Mouse (Mus musculus): ENCODE results near the gene Gclc. TPM values are rescaled to one million over a fixed set of nuclear protein-coding genes. Genes with fewer than 3 reads are reported as not detected.

The Gclc gene
- total RNA-seq (2021) = 38.0 and 48.3 TPM in 2 replicates
- long read RNA-seq, transcript Gclc-201 (16 exons, 3,423 nt) = major isoform, 214 of 272 reads
- long read RNA-seq, partial matches to known transcripts = 39 of 272 reads
- long read RNA-seq, other reads (novel, unspliced or antisense) = 19 of 272 reads

GRCm38 (mm10) chr9:77753853-77754727 is at the start of gene Gclc:
TSS of gene Gclc (plus strand) at chr9:77754535.
- peak; percentile 94 for DNase-seq

DNA sequence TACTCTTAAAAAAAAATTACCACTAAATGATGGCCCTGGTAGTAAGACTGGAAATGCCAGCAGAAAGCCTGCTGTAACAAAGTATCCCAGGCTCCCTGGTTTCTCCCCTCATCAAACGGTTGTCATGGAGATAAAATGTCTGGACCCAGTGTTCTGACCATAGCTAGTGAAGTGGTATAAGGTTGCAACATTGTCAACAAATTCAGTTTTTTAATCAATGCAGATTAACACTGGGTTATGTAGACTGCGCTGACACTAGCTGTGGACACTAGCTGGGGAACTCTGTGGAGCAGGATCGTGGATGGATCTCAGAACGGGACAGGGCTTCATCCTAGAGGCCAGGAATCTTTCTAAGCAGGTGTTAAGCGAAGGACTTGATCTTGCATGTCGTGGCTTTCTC is 47.8 kb upstream of the Gclc start:
- no peak for DNase-seq

GRCm38 (mm10) chr9:77707433-77708139 is 46.7 kb upstream of the Gclc start:
- no peak for DNase-seq

DNA sequence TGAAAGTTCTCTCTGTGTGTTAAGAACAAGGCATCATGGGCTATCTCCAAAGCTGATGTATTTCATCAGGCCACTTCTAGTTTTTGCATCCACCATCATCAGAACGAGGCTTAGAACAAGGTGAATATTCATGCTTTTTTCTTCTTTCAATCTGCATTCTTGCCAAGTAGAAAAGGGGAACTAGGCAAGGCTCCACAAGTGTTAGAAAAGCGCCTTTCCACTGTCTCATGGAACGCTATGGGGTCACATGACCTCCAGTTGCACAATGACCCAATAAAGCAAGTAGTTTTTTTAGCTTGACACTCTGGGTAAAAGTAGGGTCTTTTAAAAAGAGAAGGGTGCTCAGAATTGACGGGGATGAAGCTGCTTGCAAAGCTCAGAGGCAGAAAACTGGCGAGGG is 45.4 kb upstream of the Gclc start:
- DNase-seq = no peak

DNA sequence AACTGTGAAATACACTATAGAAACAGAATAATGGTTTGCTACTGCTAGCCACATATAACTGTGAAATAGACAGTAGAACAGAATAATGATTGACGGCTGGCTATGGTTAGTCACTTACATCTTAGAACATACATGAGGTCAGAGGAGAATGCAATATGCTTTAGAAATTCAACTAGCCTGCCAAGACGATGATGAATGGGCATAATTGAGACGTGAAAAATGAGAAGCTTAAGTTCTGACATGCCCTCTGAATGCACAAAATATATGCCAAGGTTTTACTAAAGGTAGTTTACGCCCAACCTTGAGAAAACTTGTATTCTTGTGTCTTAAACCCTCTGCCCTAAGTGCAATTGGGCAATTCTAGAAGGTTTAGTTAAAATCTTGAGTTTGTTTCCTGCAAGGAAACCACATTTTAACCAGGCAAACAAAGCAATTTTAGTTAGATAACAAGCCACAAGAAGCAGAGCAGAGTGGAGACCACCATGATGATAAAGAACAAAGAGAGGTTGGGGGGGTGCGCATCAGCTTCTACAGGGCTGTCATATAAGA is 43.2 kb upstream of the Gclc start:
- no peak for DNase-seq

DNA sequence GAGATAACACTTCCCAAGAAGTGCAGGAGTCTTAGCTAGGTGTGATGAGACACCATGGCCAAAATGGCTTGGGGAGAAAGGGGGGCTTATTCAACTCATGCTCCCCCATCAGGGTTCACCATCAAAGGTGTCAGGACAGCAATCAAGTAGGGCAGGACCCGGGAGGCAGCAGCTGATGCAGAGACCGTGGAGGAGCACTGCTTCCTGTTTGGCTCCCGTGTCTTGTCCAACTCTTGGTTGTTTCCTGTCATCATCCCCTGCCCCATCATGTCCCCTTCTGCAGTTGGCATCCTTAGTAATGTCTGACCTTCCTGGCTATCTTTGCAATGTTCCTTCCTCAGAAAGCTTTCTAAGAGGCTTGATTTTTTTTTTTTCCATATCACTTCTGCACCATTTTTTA is 41.5 kb upstream of the Gclc start:
- no peak for DNase-seq

GRCm38 (mm10) chr9:77713301-77713700 is 41.0 kb upstream of the Gclc start:
- no peak for DNase-seq

DNA sequence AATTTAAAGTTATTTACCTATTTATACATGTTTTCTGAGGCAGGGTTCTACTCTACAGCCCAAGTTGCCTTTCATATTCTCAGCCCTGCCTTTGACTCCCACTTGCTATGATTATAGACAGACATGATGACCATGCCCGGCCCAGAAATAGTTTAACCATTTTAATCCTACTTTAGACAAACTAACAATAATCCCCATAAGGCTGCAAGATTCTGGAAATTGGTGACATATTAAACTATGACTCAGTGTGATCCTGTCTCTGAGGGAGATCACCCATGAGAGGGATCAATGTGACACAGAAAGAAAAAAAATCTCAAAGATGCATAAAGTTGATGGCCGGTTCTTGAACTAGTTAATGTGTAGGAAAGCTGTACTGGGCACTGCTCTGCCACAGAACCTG is 39.1 kb upstream of the Gclc start:
- no peak for DNase-seq

GRCm38 (mm10) chr9:77716009-77716408 is 38.3 kb upstream of the Gclc start:
- no peak for DNase-seq

DNA sequence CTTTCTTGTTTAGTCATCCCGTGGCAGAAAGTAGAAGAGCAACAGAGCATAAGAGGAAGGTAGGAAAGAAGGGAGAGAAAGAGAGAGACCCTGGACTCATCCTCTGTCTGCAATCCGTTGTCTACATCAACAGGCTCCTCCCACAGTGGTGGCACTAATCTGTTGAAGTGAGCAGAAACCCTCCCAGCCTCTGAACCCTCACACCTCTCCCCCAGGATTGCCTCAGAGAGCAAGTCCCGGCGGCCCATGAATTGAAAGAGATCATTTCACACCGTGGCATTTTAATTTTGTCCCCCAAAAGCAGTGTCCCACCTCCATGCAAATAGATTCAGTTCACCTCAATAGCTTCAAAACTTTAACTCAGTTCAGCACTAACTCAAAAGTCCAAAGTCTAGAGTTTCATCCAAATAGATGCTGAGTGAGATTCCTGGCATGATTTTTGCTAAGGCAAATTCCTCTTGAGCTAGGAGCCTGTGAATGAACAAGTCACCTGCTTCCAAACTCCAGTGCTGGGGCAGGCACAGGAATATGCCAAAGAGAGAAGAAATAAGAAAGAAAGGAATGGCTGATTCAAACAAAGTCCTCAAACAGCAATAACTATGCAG is 36.4 kb upstream of the Gclc start:
- no peak for DNase-seq

DNA sequence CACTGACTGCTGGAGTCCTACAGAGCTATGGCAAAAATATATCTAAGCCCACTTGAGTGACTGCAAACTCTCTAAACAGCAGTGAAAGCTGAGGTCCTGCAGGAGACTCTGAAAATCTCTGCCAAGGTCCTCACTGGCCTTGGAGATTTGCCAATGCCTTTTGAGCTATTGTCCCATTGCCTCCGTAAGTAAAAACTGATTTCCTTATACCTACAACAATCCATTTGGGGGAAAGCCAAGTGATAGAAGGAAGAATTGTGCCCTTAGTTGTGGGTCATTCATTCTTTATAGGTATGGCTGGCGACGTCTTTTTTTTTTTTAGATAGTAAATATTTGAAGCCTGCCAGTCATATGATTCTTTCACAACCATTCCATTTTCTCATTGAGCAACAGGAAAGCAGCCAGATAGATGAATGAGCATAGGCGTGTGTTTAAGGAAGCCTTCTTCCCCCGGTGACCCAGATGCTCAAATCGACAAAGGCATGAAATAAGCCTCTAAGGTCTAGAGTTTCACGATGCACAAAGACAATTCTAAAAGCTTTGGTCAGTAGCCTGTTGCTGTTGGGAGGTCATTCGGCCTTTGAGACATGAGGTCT is 35.4 kb upstream of the Gclc start:
- no peak for DNase-seq

DNA sequence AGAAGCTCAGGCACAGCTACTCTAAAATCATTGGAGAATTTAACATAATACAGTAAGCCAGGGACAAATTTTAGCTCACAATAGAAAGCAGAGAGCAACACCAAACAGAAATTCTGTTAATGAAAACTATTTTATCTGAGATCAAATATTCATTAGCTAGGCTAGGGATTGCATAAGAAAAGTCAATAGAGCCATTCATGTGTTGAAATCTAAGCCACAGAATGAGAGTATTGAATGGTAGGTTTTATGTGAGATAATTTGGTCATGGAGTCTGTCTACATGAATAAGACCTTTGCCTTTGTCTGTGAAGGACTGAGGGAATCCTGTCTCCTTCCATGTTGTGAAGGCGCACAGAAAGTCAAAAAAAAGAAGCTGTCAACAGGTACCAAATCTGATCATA is 34.7 kb upstream of the Gclc start:
- DNase-seq = no peak

DNA sequence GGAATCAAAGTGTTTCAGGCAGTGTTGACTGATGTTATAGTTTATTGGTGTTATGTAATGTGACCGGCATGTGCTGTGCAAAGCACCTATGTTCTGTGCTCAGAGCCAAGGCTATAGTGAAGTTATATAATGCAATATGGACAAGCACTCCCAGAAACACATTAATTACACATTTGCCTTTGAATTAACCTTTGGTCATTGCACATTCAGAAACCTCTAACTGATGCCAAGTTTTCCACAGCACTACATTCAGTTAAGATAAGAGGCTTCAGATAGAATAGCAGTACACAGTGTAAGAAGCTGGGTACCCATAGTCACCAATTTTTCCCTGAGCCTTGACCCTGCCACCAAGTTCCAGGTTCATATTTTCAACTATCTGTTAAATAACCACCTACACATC is 32.0 kb upstream of the Gclc start:
- DNase-seq = no peak

GRCm38 (mm10) chr9:77724216-77724615 is 30.1 kb upstream of the Gclc start:
- DNase-seq = no peak

DNA sequence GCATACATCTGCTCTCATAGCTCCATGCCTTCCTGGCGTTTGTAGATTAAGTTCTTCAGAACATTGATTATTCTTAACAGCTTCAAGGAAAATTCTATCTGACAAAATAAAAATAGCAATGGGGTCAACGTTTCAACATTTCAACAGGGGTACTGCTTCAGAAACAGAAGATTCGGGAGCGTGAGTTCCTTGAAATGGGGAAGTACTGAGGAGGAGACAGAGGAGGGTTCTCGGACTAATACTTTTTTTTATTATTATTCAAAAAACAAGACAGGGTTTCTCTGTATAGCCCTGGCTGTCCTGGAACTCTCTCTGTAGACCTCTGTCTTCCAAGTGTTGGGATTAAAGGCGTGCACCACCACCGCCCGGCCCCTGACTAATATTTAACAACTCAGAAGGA is 28.9 kb upstream of the Gclc start:
- no peak for DNase-seq

- no peak for DNase-seq
Observed at GRCm38 (mm10) chr9:77726018-77726684, 28.2 kb upstream of the Gclc start.

GRCm38 (mm10) chr9:77727012-77727411 is 27.3 kb upstream of the Gclc start:
- no peak for DNase-seq

DNA sequence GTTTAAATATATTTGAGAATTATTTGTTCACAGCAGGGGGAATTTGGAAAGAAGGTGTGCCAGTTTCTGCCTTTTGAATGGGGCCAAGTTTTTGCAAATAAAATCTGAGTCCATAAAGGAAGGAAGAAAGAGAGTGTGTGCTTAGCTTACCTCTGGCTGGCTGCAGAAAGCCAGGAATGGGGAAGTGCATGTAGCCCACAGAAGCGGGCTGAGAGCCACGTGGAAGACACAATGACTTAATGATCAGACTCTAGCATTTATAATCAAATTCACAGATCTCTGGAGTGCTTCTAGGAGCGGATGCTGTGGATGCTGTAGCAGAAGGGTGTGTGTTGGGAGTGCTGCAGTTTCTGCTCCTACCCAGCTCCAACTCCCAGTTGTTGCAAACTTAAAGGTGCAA is 22.3 kb upstream of the Gclc start:
- DNase-seq = no peak

DNA sequence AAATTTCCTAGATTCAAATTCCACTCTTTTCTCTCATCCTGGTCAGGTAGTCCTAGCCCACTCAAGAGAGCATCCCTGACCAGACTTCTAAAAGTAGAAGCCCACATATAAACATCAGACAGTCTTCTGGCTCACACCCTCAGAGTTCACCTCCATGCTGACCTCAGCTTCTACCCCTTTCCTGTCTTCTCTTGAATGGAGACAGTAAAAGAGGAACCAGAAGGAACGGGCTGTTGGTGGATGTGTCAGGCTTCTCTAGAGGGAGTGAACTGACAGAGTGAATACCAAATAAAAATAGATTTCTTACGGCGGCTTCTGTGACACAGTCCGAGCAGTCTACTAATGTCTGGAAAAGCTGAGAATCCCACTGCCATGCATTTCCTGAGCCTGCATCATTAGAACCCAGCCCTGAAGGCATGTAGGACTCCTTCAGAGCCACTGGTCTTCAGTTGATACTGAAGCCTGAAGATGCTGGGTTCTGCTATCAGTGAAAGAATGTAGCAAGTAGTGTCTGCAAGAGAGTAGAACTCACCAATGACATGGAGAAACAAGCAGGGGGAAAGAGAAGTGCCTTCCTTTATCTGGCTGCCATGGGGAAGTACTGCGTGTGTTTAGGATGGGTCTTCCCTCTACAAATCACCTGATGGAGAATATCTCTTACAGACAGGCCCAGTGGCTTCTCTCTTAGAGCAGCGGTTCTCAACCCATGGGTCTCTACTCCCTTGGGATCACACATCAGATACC is 16.9 kb upstream of the Gclc start:
- no peak for DNase-seq

DNA sequence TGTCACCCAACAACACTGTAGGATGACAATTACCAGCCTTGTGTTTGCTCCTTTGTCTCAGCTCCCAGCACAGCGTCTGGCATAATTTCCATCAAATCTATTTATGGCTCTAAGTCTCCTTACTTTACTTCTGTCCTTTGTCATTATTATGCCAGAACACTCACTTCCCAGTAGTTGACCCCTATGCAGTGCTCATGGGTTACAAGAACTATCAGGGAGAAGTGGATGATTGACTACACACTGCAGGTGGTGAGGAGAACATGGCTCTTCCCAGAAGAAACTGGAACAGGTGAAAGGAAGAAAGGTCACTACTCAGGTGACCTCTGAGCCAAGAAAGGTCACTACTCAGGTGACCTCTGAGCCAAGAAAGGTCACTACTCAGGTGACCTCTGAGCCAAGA is 12.9 kb upstream of the Gclc start:
- DNase-seq = no peak

- no peak for DNase-seq
Observed at GRCm38 (mm10) chr9:77744798-77745197, 9.5 kb upstream of the Gclc start.
